Mouse (Mus musculus) testis, adult 2 months (tissue): ENCODE results near the gene Stox2. TPM values are rescaled to one million over a fixed set of nuclear protein-coding genes. Genes with fewer than 3 reads are reported as not detected.

Experiments used
- H3K27ac ChIP-seq: fragments of 200-500 bp; 2 replicates; pipeline ENCODE4 v1.5.1; 2012; ENCODE audit warnings: low read depth, low read length; ENCODE audit not compliant: control insufficient read depth, insufficient read depth
- H3K27me3 ChIP-seq: fragments of 200-500 bp; 2 replicates; pipeline ENCODE4 v1.6.1; 2012; ENCODE audit warnings: mild to moderate bottlenecking, low read length, moderate library complexity; ENCODE audit not compliant: control insufficient read depth, insufficient read depth
- H3K36me3 ChIP-seq: fragments of 200-500 bp; 2 replicates; pipeline ENCODE4 v1.6.1; 2012; ENCODE audit warnings: mild to moderate bottlenecking, low read length; ENCODE audit not compliant: control insufficient read depth, insufficient read depth
- H3K4me1 ChIP-seq: fragments of 200-500 bp; 2 replicates; pipeline ENCODE4 v1.6.1; 2012; ENCODE audit warnings: low read length; ENCODE audit not compliant: control insufficient read depth, insufficient read depth
- H3K4me3 ChIP-seq: fragments of 200-500 bp; 2 replicates; pipeline ENCODE4 v1.5.1; 2012; ENCODE audit warnings: low read depth, mild to moderate bottlenecking, low read length, moderate library complexity, mixed read lengths; ENCODE audit not compliant: control insufficient read depth
- CTCF ChIP-seq: fragments of 200-500 bp; IDR thresholded peaks from 2 replicates; pipeline ENCODE4 v1.5.1; 2012; ENCODE audit warnings: low read depth, mild to moderate bottlenecking, inconsistent platforms, low read length, moderate library complexity; ENCODE audit not compliant: control insufficient read depth, insufficient read depth, insufficient replicate concordance
- POLR2A ChIP-seq: fragments of 200-500 bp; IDR thresholded peaks from 2 replicates; pipeline ENCODE4 v1.6.1; 2012; ENCODE audit warnings: low read depth, mild to moderate bottlenecking, inconsistent platforms, low read length, moderate library complexity; ENCODE audit not compliant: control insufficient read depth
- polyA plus RNA-seq: library from polyadenylated mRNA; depleted of rRNA; stranded (reverse); fragments of >200 nt; gene quantifications from 2 replicates; pipeline ENCODE4 v1.2.3, GENCODE M21; 2012

Gene Stox2
- polyA plus RNA-seq, 1 experiment = 8.3 TPM

DNA sequence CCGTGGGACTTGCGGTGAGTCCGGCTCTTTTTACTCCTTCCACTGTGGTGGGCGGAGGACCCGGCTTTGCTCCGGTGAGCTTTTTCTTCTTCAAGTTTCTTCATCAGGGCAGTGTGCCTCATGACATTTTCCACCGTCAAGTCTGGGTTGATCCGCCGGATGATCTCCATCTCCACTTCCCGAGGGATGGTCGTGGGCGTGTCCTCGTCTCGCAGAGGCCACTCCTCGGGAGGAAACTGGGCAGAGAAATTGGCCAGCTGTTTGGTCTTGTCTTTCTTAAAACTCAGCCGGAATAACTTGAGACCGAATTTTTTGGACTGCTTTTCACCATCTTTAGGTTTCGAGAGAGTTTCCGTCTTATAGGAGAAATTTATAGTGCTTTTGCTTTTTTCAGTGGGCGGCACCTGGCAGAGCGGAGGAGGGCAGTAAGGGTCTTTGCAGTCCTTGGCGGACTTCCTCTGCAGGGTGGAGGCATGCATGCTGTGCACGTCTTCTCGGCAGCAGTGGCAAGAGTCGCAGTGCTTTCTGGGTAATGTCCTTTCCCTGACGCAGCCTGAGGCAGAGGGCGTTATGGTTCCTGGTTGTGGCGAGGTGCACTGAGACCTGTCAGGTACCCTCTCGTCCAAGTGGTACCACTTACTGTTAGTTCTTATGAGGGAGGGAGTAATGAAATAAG, 252.7 kb downstream of the Stox2 start:
- H3K4me1 ChIP-seq = no peaks in the 10 kb centered on the region; the same call in 1 of the 2 replicates
- H3K27me3 ChIP-seq = no peaks in the 10 kb centered on the region
- peak overlapping the region; percentile 32 for H3K4me3 ChIP-seq
- no peak overlapping the region for H3K27ac ChIP-seq
- no peaks in the 10 kb centered on the region for H3K36me3 ChIP-seq
- TF ChIP-seq CTCF (no peak), POLR2A (no peak)

DNA sequence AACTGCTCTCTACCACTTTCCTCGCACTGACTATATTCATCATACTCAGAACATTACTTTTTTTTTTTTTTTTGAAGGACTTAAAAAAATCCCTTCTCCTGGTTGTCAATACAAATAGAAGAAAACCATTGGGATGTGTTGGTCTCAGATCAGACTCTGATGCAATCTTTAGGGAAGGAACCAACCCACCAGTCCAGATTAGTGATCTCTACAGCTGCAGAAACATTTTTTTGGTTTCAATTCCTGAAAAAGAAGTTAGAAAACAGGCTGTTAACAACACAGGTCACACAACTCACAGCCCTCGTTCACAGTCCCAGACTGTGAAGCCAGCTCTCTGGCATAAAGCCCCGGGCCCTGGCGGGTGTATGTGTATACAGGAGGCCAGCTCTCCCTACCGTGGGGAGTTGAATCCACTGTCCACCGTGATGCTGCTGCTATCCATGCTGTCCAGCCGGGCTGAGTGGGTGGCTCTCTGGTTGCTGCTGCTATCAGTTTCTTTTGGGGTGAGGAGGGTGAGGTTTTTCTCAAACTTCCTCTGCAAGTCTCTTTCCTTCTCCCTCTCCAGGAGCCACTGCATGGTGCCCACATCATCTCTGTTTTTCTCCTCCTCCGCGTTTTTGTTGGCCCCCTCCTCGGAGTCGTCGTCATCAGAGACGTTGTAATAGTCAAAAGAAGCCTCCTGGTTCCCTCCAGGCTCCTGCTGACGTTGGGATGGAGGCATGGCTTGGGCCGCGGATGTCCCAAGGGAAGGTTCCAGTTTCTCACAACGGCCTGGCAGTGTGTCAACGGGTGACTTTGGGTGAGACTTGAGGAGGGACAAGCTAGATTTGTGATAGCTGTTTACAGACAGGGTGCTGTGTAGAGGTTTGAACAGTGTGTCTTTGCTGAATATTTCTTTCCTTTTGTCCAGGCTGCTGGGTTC, 254.5 kb downstream of the Stox2 start:
- no peaks in the 10 kb centered on the region for H3K36me3 ChIP-seq

DNA sequence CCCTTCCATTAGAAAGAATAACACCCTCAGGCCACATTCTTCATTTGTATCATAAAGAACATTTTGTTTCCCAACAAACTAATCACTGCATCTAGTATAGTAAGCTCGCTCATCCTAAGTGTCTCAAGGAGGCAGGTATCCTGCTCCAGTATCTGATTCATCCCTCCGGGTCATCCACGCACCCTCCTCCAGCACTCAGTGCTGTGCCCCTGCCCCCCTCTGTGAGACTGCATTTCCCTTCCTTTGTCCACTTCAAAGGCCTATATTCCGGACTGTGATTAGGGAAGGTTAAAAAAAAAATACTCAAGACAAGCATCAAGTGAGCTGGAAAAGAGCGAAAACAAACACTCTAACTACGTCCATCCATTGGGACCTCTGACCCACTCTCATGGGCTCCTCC, 260.8 kb downstream of the Stox2 start:
- TF ChIP-seq CTCF (no peak), POLR2A (no peak)
- Histone ChIP-seq H3K4me1 (no peaks in the 10 kb centered on the region; the same call in 1 of the 2 replicates), H3K4me3 (no peak overlapping the region), H3K27me3 (no peaks in the 10 kb centered on the region), H3K27ac (no peak overlapping the region), H3K36me3 (no peaks in the 10 kb centered on the region)

More for the DNA sequence above, 254.5 kb downstream of the Stox2 start:
- Histone ChIP-seq H3K4me3 (peak overlapping the region; percentile 36), H3K27ac (no peak overlapping the region), H3K4me1 (no peaks in the 10 kb centered on the region; the same call in 1 of the 2 replicates), H3K27me3 (no peaks in the 10 kb centered on the region)
- no peak for TF ChIP-seq CTCF
- no peak for TF ChIP-seq POLR2A

GRCm38 (mm10) chr8:47182771-47183558, 263.2 kb downstream of the Stox2 start:
- no peaks in the 10 kb centered on the region for H3K27me3 ChIP-seq
- TF ChIP-seq CTCF (no peak), POLR2A (no peak)
- H3K36me3 ChIP-seq = no peaks in the 10 kb centered on the region
- H3K27ac ChIP-seq = no peak overlapping the region
- H3K4me3 ChIP-seq = no peak overlapping the region
- H3K4me1 ChIP-seq = no peaks in the 10 kb centered on the region; the same call in 1 of the 2 replicates

DNA sequence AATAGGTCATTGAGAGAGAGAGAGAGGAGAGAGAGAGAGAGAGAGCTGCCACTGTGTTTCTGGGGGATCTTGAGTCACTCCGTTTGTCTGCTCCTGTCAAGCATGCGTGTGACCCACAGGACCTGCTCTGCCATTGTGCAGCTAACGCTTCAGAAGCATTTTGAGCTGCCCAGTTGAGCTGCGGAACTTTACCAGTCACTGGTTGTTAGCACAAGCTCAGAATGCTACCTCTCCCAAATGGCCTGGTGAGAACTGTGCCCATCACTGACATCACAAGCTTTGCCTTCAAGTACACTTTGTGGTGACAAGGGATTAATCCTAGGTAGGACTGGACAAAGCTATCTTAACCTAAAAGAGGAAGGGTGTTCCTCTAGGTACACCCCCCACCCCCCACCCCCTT, 263.9 kb downstream of the Stox2 start:
- no peaks in the 10 kb centered on the region; the same call in 1 of the 2 replicates for H3K4me1 ChIP-seq
- H3K4me3 ChIP-seq = no peak overlapping the region
- no peaks in the 10 kb centered on the region for H3K36me3 ChIP-seq
- TF ChIP-seq POLR2A = no peak
- no peak for TF ChIP-seq CTCF
- H3K27ac ChIP-seq = no peak overlapping the region
- no peaks in the 10 kb centered on the region for H3K27me3 ChIP-seq

GRCm38 (mm10) chr8:47181032-47181698, 265.0 kb downstream of the Stox2 start:
- H3K4me3 ChIP-seq = no peak overlapping the region
- TF ChIP-seq CTCF = no peak
- no peak for TF ChIP-seq POLR2A
- H3K4me1 ChIP-seq = no peaks in the 10 kb centered on the region; the same call in 1 of the 2 replicates
- no peaks in the 10 kb centered on the region for H3K36me3 ChIP-seq
- no peaks in the 10 kb centered on the region for H3K27me3 ChIP-seq
- no peak overlapping the region for H3K27ac ChIP-seq
